Mouse (Mus musculus) brown adipose tissue, adult 24 weeks (tissue): ENCODE measurements around the gene Mab21l1. TPM values are rescaled to one million over a fixed set of nuclear protein-coding genes. Genes with fewer than 3 reads are reported as not detected.

Experiments
- H3K27ac ChIP-seq: fragments of 200-500 bp; replicated peaks from 2 replicates; pipeline ENCODE4 v1.5.1; 2012; ENCODE audit warnings: low read depth, mild to moderate bottlenecking, low read length
- H3K4me1 ChIP-seq: fragments of 200-500 bp; 2 replicates; pipeline ENCODE4 v1.6.1; 2012; ENCODE audit warnings: low read length, mixed read lengths; ENCODE audit not compliant: control insufficient read depth, insufficient read depth, insufficient read length
- H3K4me3 ChIP-seq: fragments of 200-500 bp; 2 replicates; pipeline ENCODE4 v1.5.1; 2012; ENCODE audit warnings: low read depth, mild to moderate bottlenecking, low read length, moderate library complexity; ENCODE audit not compliant: insufficient read depth
- polyA plus RNA-seq: library from polyadenylated mRNA; stranded (reverse); fragments of >200 nt; gene quantifications from 2 replicates; pipeline ENCODE4 v1.2.4, GENCODE M21; 2012; ENCODE audit not compliant: missing spikeins, insufficient read depth, insufficient read length

Mab21l1 gene
- not detected in 2 replicates for polyA plus RNA-seq

DNA sequence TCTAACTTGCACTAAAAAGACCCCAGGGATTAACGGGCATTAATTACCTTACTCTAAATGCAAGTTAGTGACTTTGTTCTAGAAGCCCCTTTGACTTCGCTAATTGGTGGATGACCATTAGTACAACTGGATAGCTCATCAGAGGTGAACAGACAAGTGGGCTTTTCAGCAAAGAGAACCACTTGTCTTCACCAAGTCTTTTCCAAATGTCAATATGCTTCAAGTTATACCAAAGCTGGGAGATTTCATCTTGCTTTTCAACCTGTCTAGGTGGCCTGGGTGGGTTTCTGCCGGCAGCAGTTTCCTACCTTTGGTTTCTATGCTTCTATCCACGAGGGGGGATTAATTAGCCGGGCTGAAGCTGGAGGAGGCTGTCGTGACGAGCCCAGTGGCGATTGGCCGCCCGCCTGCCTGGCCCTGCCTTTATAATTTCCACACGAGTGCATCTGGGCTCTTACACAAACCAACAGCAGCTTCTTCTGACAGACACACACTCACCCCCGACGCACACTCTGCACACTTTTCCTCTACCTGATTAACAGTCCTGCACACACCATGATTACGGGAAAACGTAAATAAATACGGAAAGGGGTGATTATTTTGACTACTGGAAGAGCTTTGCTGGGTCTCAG, at the start of gene Mab21l1:
Mab21l1 (plus strand) TSS at position 455 of the 632 bp plus-strand sequence.
- H3K4me3 ChIP-seq, result peak within 1 kb of the TSS; percentile 60
- no peaks in the 10 kb centered on the region for H3K4me1 ChIP-seq
- peak within 1 kb of the TSS; percentile 0; the same call in 1 of the 2 replicates for H3K27ac ChIP-seq

DNA sequence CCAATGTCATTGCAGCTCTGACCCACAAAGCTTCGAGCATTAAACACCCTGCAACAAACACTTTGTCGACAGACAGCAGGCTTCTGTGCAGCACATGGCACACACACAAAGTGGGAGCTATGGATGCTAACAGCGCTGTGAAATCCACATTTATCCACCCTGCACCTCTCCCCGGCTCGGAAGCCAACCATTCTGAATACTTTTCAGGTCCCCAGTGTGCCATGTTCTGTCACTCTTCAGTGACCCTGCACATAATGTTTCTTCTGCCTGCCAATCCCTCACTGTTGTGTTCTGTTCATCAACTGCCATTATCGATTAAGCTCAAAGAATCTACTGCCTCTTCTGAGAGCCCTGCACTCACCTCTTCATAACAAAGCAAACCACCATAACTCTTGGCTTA, 48.6 kb upstream of the Mab21l1 start:
- H3K4me3 ChIP-seq, result no peak overlapping the region
- H3K27ac ChIP-seq, result no peak overlapping the region

DNA sequence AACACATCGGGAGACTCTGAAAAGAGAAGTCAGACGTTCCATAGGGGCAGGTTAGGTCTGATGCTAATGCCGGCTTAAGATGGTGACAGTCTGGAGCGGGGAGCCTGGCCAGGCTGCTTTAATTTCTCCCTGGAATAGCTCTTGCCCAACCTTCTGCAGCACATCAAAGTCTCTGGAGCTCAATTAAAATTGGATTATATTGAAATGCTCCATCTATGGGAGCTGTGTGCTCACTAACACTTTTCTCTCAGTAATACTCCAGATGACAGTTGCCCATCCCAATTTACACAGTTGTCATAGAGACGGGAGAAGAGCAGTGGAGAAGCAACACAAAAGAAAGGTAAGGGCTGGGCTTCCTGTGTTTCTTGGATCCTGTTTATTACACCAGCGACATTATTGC, 40.9 kb upstream of the Mab21l1 start:
- H3K4me3 ChIP-seq, result no peak overlapping the region
- H3K4me1 ChIP-seq, result peaks cover 2% of the 10 kb centered on the region; the same call in 1 of the 2 replicates
- no peak overlapping the region for H3K27ac ChIP-seq

More for the DNA sequence above, 48.6 kb upstream of the Mab21l1 start:
- no peaks in the 10 kb centered on the region for H3K4me1 ChIP-seq

DNA sequence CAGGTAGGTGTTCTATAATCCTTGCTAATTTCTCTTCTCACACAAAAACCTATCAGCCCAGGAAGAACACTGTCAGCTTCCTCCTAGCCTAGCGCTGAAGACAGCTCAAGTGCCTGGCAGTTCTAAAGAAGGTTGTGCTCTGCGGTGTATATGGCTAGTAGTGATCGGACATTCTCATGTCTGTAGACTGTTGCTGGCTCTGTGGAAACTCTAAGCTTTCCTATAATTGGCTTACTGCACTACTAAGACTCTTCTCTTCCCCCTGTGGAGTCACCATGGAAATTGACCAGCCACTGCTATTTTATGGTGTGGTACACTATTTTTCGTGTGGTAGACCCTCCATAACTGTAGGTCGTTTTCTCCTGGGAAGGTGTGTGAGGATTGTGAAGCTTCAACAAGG, 40.1 kb upstream of the Mab21l1 start:
- Histone ChIP-seq H3K4me1 (peaks cover 2% of the 10 kb centered on the region; the same call in 1 of the 2 replicates), H3K4me3 (no peak overlapping the region)

DNA sequence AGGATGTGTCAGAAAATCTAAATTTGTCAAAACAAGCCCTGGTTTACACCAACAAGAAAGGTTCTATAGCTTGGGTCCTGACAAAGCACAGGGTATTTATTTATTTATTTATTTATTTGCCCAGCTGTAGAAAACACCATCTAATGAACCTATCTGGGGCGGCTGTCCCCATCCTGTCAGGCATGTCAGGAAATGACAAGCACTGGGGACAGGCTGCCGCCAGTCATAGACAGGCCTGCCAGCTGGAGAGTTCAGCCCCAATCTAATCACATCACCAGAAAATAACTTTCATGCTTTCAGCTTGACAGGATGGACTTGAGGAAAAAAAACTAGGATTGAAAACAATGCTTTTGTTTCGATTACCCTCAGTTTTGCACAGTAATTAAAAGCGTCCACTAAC, 39.7 kb upstream of the Mab21l1 start:
- H3K27ac ChIP-seq, result no peak overlapping the region
- H3K4me3 ChIP-seq, result no peak overlapping the region
- peaks cover 2% of the 10 kb centered on the region; the same call in 1 of the 2 replicates for H3K4me1 ChIP-seq

More for the DNA sequence above, 40.1 kb upstream of the Mab21l1 start:
- no peak overlapping the region for H3K27ac ChIP-seq

- H3K4me3 ChIP-seq, result no peak overlapping the region
- peaks cover 2% of the 10 kb centered on the region; the same call in 1 of the 2 replicates for H3K4me1 ChIP-seq
- H3K27ac ChIP-seq, result no peak overlapping the region
Observed at GRCm38 (mm10) chr3:55743885-55744284, 38.4 kb upstream of the Mab21l1 start.

DNA sequence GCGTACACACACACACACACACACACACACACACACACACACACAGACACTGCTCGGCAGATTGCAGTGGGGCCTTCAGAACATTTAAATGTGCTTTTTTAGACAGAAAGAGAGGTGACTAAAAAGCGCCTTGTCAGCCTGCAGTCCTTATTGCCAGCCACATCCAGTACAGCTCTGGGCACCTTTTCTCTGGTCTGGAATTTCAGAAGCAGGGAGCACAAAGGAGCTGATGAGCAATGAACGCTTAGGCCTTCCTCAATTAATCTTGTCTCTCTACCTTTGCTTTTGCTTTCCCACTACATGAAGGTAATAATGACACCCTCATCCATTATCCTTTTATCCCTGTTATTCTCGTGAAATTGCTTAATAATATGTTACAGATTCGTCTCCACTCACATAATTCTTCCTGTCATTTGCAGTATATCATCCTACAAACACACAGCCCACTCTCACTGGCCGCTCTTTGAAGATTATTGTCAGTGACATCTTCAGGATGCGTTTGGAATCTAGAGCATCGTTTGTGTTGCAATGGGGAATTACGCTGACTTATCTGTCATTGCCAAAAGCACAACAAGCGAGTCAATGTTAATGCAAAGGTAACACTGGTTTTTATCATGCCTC, 31.8 kb upstream of the Mab21l1 start:
- H3K27ac ChIP-seq, result no peak overlapping the region
- no peak overlapping the region for H3K4me3 ChIP-seq
- peaks cover 2% of the 10 kb centered on the region for H3K4me1 ChIP-seq

GRCm38 (mm10) chr3:55751363-55751762, 30.9 kb upstream of the Mab21l1 start:
- Histone ChIP-seq H3K4me1 (peaks cover 2% of the 10 kb centered on the region), H3K4me3 (no peak overlapping the region), H3K27ac (no peak overlapping the region)

DNA sequence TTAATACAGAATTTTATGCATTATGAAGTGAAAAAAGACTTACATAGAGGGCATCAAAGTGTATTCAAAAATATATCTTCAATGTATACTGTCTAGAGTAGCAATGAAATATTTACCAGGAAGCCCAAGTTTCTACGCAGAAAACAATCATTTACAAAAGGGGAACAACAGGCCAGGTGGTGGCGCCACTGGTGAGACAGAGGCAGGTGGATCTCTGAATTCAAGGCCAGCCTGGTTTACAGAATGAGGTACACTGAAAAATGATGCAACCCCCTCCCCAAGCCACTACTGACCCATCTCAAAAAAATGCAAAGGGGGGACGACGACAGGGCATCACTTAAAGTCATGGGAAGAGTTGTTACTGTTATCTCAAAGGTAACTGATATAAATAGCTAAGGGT, 29.8 kb upstream of the Mab21l1 start:
- Histone ChIP-seq H3K27ac (no peak overlapping the region), H3K4me3 (no peak overlapping the region), H3K4me1 (peaks cover 2% of the 10 kb centered on the region)

DNA sequence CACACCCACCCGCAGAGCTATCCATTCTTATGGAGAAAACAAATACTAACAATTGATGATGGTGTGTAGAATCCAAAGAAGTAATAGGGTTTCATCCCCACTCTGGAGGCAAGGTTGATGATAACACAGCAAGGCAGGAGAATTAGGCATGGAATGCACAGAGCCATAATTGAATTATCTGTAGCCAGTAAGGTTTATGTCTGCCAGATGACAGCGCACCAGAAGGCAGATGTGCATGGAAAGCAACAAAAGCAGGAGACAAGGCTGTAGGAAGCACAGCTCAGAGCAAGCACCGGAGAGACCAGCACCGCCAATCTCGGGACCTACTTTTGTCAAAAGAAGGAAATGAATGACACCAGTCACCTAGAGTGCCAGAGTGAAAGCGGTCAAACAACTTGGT, 28.4 kb upstream of the Mab21l1 start:
- H3K27ac ChIP-seq, result no peak overlapping the region
- no peak overlapping the region for H3K4me3 ChIP-seq
- H3K4me1 ChIP-seq, result peaks cover 2% of the 10 kb centered on the region

- Histone ChIP-seq H3K27ac (no peak overlapping the region), H3K4me3 (no peak overlapping the region), H3K4me1 (peaks cover 2% of the 10 kb centered on the region)
Observed at GRCm38 (mm10) chr3:55754981-55755608, 27.2 kb upstream of the Mab21l1 start.

GRCm38 (mm10) chr3:55755805-55756601, 26.3 kb upstream of the Mab21l1 start:
- Histone ChIP-seq H3K4me1 (peaks cover 2% of the 10 kb centered on the region), H3K27ac (no peak overlapping the region), H3K4me3 (no peak overlapping the region)

GRCm38 (mm10) chr3:55756602-55757190, 25.6 kb upstream of the Mab21l1 start:
- Histone ChIP-seq H3K4me1 (peaks cover 2% of the 10 kb centered on the region), H3K27ac (no peak overlapping the region), H3K4me3 (no peak overlapping the region)

DNA sequence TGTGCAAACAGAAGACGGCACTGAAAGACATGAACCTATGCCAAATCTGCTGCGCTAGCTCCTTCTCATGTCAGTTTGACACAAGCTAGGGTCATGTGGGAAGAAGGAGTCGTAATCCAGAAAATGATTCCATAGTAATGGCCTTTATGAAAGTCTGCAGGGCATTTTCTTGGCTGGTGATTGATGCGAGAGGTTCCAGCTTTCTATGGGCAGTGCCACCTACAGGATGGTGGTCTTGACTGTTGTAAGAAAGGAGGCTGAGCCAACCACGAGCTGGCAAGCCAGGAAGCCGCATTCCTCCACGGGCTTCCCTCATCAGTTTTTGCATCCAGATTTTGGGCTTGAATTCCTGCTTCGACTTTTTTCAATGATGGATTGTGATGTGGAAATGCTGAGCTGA, 24.0 kb upstream of the Mab21l1 start:
- H3K4me3 ChIP-seq, result no peak overlapping the region
- H3K4me1 ChIP-seq, result peaks cover 2% of the 10 kb centered on the region
- no peak overlapping the region for H3K27ac ChIP-seq

GRCm38 (mm10) chr3:55763591-55763990, 18.7 kb upstream of the Mab21l1 start:
- no peak overlapping the region for H3K4me3 ChIP-seq
- H3K27ac ChIP-seq, result no peak overlapping the region
- no peaks in the 10 kb centered on the region for H3K4me1 ChIP-seq
